Mouse (Mus musculus) G1E (cell line): Measurements from ENCODE around the gene Polr3b. TPM values are rescaled to one million over a fixed set of nuclear protein-coding genes. Genes with fewer than 3 reads are reported as not detected.

Source experiments
- ATAC-seq: 2 replicates; pipeline ENCODE4 v1.8.0; 2016; ENCODE audit warnings: mild to moderate bottlenecking; ENCODE audit not compliant: insufficient number of reproducible peaks, poor library complexity, low FRiP score, severe bottlenecking; ENCODE audit errors: extremely low read depth
- DNase-seq: peaks from one replicate; pipeline ENCODE4 v3.0.0; 2012; ENCODE audit warnings: low spot score
- H3K27me3 ChIP-seq: 2 replicates; pipeline ENCODE4 v1.6.1; 2012; ENCODE audit warnings: mild to moderate bottlenecking, low read length, inconsistent platforms; ENCODE audit not compliant: insufficient read depth
- H3K36me3 ChIP-seq: replicated peaks from 2 replicates; pipeline ENCODE3; 2012; ENCODE audit warnings: mild to moderate bottlenecking, inconsistent platforms
- H3K4me1 ChIP-seq: 2 replicates; pipeline ENCODE4 v1.6.1; 2012; ENCODE audit warnings: low read depth, low read length, inconsistent platforms, mixed read lengths; ENCODE audit not compliant: insufficient read depth
- H3K4me3 ChIP-seq: 2 replicates; pipeline ENCODE4 v1.5.1; 2012; ENCODE audit warnings: low read depth, mild to moderate bottlenecking, inconsistent platforms, low read length, moderate library complexity, mixed read lengths
- H3K9me3 ChIP-seq: replicated peaks from 2 replicates; pipeline ENCODE4 v1.6.1; 2012; ENCODE audit warnings: inconsistent platforms
- CTCF ChIP-seq: IDR thresholded peaks from 2 replicates; pipeline ENCODE4 v1.5.1; 2012; ENCODE audit warnings: low read depth, low read length, inconsistent platforms, mixed read lengths
- GATA1 ChIP-seq: IDR thresholded peaks from 2 replicates; pipeline ENCODE4 v1.6.1; 2012; ENCODE audit warnings: borderline replicate concordance, low read length, inconsistent platforms, mixed read lengths
- GATA2 ChIP-seq: IDR thresholded peaks from 2 replicates; pipeline ENCODE4 v1.6.1; 2012; ENCODE audit warnings: low read depth, low read length, inconsistent platforms, borderline replicate concordance
- POLR2AphosphoS5 ChIP-seq: IDR thresholded peaks from 2 replicates; pipeline ENCODE4 v1.6.1; 2012; ENCODE audit warnings: low read depth, low read length, inconsistent platforms; ENCODE audit not compliant: insufficient replicate concordance
- TAL1 ChIP-seq: conservative IDR thresholded peaks from 2 replicates; pipeline ENCODE4 v1.6.1; 2012; ENCODE audit warnings: low read depth, low read length, inconsistent platforms, mixed read lengths
- polyA plus RNA-seq: library from polyadenylated mRNA; stranded (reverse); fragments of >175 nt; gene quantifications from 2 replicates; pipeline ENCODE4 v1.2.3, GENCODE M21; 2012
- total RNA-seq, 2 experiments: library from RNA; stranded (forward) in 1 of 2; stranded (reverse) in 1 of 2; fragments of 200-1000 nt in 1 of 2; fragments of >200 nt in 1 of 2; fragmentation: Nextera tagmentation in 1 of 2; gene quantifications; 2 replicates each; pipeline ENCODE4 v1.2.3; 2014 to 2017

Gene Polr3b
- total and polyA plus RNA-seq, 3 experiments, result 5.6 to 27.2 (median 21.9) TPM

- TF ChIP-seq TAL1 (no peak), GATA1 (no peak), CTCF (no peak), POLR2AphosphoS5 (no peak), GATA2 (no peak)
- no peaks in the 10 kb centered on the region for H3K4me1 ChIP-seq
- H3K9me3 ChIP-seq, result no peaks in the 10 kb centered on the region
- no peak overlapping the region for H3K4me3 ChIP-seq
- ATAC-seq (no peak), DNase-seq (no peak)
- peaks cover 66% of the 10 kb centered on the region for H3K36me3 ChIP-seq
- H3K27me3 ChIP-seq, result no peaks in the 10 kb centered on the region
These were observed 64.0 kb downstream of the Polr3b start for GRCm38 (mm10) chr10:84686122-84686497.

- DNase-seq (no peak), ATAC-seq (no peak)
- Histone ChIP-seq H3K4me1 (no peaks in the 10 kb centered on the region), H3K27me3 (no peaks in the 10 kb centered on the region), H3K9me3 (no peaks in the 10 kb centered on the region), H3K4me3 (no peak overlapping the region), H3K36me3 (peaks cover 66% of the 10 kb centered on the region)
- TF ChIP-seq POLR2AphosphoS5, result no peak
These were observed 64.6 kb downstream of the Polr3b start for GRCm38 (mm10) chr10:84686705-84687104.

GRCm38 (mm10) chr10:84687736-84688135 lies 65.6 kb downstream of the Polr3b start:
- no peaks in the 10 kb centered on the region for H3K4me1 ChIP-seq
- ATAC-seq (no peak), DNase-seq (no peak)
- H3K36me3 ChIP-seq, result peaks cover 66% of the 10 kb centered on the region
- TF ChIP-seq GATA2 (no peak), CTCF (no peak), GATA1 (no peak), TAL1 (no peak), POLR2AphosphoS5 (no peak)
- H3K27me3 ChIP-seq, result no peaks in the 10 kb centered on the region
- no peaks in the 10 kb centered on the region for H3K9me3 ChIP-seq
- H3K4me3 ChIP-seq, result no peak overlapping the region

GRCm38 (mm10) chr10:84689846-84690245 lies 67.8 kb downstream of the Polr3b start:
- H3K36me3 ChIP-seq, result peaks cover 70% of the 10 kb centered on the region
- ATAC-seq (no peak), DNase-seq (no peak)
- TF ChIP-seq POLR2AphosphoS5 (no peak), GATA2 (no peak), GATA1 (no peak), TAL1 (no peak), CTCF (no peak)
- no peaks in the 10 kb centered on the region for H3K9me3 ChIP-seq
- no peaks in the 10 kb centered on the region for H3K4me1 ChIP-seq
- no peaks in the 10 kb centered on the region for H3K27me3 ChIP-seq
- no peak overlapping the region for H3K4me3 ChIP-seq

GRCm38 (mm10) chr10:84690818-84691217 lies 68.7 kb downstream of the Polr3b start:
- Histone ChIP-seq H3K4me1 (no peaks in the 10 kb centered on the region), H3K36me3 (peaks cover 62% of the 10 kb centered on the region), H3K9me3 (no peaks in the 10 kb centered on the region), H3K4me3 (no peak overlapping the region), H3K27me3 (no peaks in the 10 kb centered on the region)
- DNase-seq (no peak), ATAC-seq (no peak)
- no peak for TF ChIP-seq POLR2AphosphoS5
- no peak for TF ChIP-seq CTCF
- TF ChIP-seq GATA1, result no peak
- TF ChIP-seq TAL1, result no peak
- TF ChIP-seq GATA2, result no peak

- Histone ChIP-seq H3K27me3 (no peaks in the 10 kb centered on the region), H3K9me3 (no peaks in the 10 kb centered on the region), H3K4me3 (no peak overlapping the region), H3K36me3 (peaks cover 62% of the 10 kb centered on the region), H3K4me1 (no peaks in the 10 kb centered on the region)
- ATAC-seq, result no peak
- TF ChIP-seq CTCF, result no peak
- TF ChIP-seq GATA1, result no peak
- TF ChIP-seq POLR2AphosphoS5, result no peak
- TF ChIP-seq GATA2, result no peak
- no peak for TF ChIP-seq TAL1
- no peak for DNase-seq
These were observed 69.6 kb downstream of the Polr3b start for GRCm38 (mm10) chr10:84691692-84692091.
